Mouse (Mus musculus) erythroblast, embryonic 14.5 days (primary cell): ENCODE results near the gene Gnai1.

Source experiments
- GATA1 ChIP-seq: IDR thresholded peaks from 2 replicates; pipeline ENCODE4 v1.6.1; 2012; ENCODE audit warnings: low read length, inconsistent platforms, mixed read lengths
- TAL1 ChIP-seq: IDR thresholded peaks from 3 replicates; pipeline ENCODE4 v1.6.1; 2012; ENCODE audit warnings: low read length, inconsistent platforms, mixed read lengths

DNA sequence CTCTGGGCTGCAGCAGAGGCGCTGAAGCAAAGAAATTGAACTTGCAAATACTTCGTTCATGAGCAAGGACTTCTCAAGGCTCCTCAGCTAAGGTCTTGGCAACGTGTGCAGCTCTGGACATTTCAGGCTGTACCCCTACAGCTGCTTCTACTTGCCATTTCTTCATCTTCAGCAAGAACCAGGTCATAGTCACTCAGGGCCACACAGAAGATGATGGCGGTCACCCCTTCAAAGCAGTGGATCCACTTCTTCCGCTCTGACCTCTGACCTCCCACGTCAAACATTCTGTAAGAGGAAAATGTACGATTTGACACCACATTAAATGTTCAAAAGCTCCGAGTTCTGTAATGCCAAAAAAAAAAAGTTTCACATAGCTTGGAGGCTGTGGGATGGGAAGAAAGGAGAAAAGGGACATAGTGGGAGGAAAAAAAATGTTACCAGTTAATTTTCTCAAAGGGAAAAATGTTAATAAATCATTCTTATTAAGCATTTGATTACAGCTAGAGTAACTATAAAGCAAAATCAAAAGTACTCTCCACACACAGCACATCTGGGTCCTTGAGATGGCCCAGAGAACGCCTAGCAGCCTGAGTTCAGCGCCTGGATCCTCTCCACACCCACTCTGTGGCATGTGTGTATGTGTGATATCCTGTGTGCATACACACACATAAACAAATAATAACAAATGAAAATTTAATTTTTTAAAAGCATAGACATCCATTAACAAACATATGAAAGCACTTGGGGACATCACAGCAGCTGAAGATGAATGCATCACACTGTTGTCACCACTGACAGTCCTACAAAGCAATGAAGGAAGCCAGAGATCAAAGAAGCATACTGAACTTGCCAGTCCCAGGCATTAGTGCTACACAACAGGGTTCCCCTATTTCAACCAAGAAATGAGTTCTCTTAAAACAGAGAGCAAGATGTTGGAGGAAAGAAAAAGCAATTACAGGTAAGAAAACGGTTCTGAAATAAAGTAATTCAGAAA is 86.6 kb downstream of the Gnai1 start:
- TF ChIP-seq GATA1 (no peak), TAL1 (no peak)
